Mouse (Mus musculus): Measurements from ENCODE around the gene Ank3.

GRCm38 (mm10) chr10:69352212-69353085 lies 46.1 kb upstream of the Ank3 start, which contains the start of gene Cdk1:
- TF ChIP-seq EP300 (IDR thresholded peaks at IDR 0.05; ENCODE audit: low read depth) (peak; percentile 48; the same call in 1 of the 2 replicates), CTCF (IDR thresholded peaks at IDR 0.05; ENCODE audit: low read depth) (no peak)

Data from liver, postnatal 0 days (tissue).